10 mouse cellular contexts compared by ENCODE assay signal in the genomic region with DNA sequence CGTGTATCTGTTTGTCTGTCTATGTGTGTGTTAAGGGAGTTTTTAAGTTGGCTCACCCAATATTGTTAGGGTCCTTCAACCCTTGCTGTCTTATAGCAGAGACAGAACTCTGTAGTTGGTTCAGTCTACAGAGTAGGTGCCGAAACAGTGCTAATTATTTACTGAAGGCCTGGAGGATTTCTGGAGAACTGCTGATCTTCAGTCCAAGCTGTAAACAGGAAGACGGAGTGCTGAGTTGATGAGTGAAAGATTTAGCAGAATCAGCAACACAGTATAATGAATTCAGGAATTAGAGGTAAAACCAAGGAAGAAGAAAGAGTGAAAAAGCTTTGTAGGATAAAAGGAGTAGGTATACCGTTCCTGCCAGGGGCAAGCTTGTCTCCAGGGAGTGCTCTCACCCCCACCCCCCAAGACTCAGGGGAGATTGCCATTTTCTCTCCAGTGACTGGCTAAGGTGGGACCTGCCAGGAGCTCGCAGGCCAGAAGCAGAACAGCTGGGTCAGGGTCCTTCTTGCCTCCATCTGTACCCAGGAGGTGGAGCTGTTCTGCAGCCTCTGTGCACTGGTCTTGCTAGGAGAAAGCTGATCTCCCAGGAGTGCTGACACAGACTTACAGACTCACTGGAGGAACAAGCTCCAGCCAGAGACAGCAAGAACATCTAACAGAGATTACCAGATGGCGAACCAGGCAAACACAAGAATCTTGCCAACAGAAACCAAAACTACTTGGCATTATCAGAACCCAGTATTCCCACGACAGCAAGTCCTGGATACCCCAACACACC. TPM values are rescaled to one million over a fixed set of nuclear protein-coding genes. Genes with fewer than 3 reads are reported as not detected.
DNase-seq lines count a peak whose midpoint lies in the region; ATAC-seq and TF ChIP-seq lines count a peak whose summit lies in the region.
"Had no signal": no experiment of that assay in that cellular context is flagged by ENCODE, and none has a peak within 500 bp of the region (broad histone marks: within the 10 kb centered on the region; RNA-seq: fewer than 3 reads in every experiment).

No protein-coding gene starts in this region.

- H3K9me3 ChIP-seq in kidney, embryonic 15.5 days (replicated peaks): no peaks in the 10 kb centered on the region
- H3K9me3 ChIP-seq: limb, embryonic 15.5 days had no signal

- TF ChIP-seq POLR2A in testis, adult 2 months (IDR thresholded peaks at IDR 0.05; ENCODE audit: control insufficient read depth, low read depth, low read length): no peak

- peak; percentile 20 for DNase-seq in gastrocnemius, postnatal 14 days
- DNase-seq in gastrocnemius, postnatal 4 days (ENCODE audit: low spot score in 2 of 2): no peak
- no peak for DNase-seq in testis, postnatal 10 days (ENCODE audit: low spot score)
- peak; percentile 18 for DNase-seq in retina, embryonic 14.5 days (ENCODE audit: low spot score)
- DNase-seq in cerebellum, adult 9-10 months: no peak

- ATAC-seq in kidney, embryonic 15.5 days (replicated peaks; ENCODE audit: low FRiP score): peak; percentile 89
- ATAC-seq in activated CD4-positive, CD25-positive, alpha-beta regulatory T cell, adult 4 months: no peak

- H3K4me3 ChIP-seq in testis, adult 2 months (ENCODE audit: control insufficient read depth, low read depth, low read length): no peak overlapping the region
- H3K4me3 ChIP-seq in kidney, embryonic 15.5 days (replicated peaks): no peak overlapping the region
- H3K4me3 ChIP-seq: erythroblast, embryonic 14.5 days; limb, embryonic 15.5 days had no signal

- no peak overlapping the region for H3K9ac ChIP-seq in kidney, embryonic 15.5 days
- H3K9ac ChIP-seq: limb, embryonic 15.5 days had no signal

- no peak overlapping the region for H3K27ac ChIP-seq in testis, adult 2 months (ENCODE audit: control insufficient read depth, insufficient read depth, low read depth, low read length)
- no peak overlapping the region for H3K27ac ChIP-seq in kidney, embryonic 15.5 days
- H3K27ac ChIP-seq: limb, embryonic 15.5 days had no signal

- TF ChIP-seq CTCF in testis, adult 2 months (IDR thresholded peaks at IDR 0.05; ENCODE audit: control insufficient read depth, insufficient read depth, insufficient replicate concordance, low read depth, low read length): 0 out of 2 replicates have a peak, but pooled peaks have one; percentile 15

- WGBS in kidney, embryonic 15.5 days: 57% methylated on average over 7 of the region's 7 CpGs

- no peaks in the 10 kb centered on the region for H3K27me3 ChIP-seq in testis, adult 2 months (ENCODE audit: control insufficient read depth, insufficient read depth, low read length)
- H3K27me3 ChIP-seq in kidney, embryonic 15.5 days: no peaks in the 10 kb centered on the region
- H3K27me3 ChIP-seq: limb, embryonic 15.5 days had no signal

- no peak overlapping the region for H3K4me2 ChIP-seq in kidney, embryonic 15.5 days
- H3K4me2 ChIP-seq: limb, embryonic 15.5 days had no signal

- intact Hi-C loops in gastrocnemius, postnatal 14 days (cut with DNase I; ENCODE audit: low total_unique reads): no loop called here

- H3K4me1 ChIP-seq in testis, adult 2 months (ENCODE audit: control insufficient read depth, insufficient read depth, low read length): no peaks in the 10 kb centered on the region
- H3K4me1 ChIP-seq in kidney, embryonic 15.5 days: no peaks in the 10 kb centered on the region
- H3K4me1 ChIP-seq: limb, embryonic 15.5 days had no signal

- no peaks in the 10 kb centered on the region for H3K36me3 ChIP-seq in testis, adult 2 months (ENCODE audit: control insufficient read depth, insufficient read depth, low read length)
- H3K36me3 ChIP-seq in kidney, embryonic 15.5 days: no peaks in the 10 kb centered on the region
- H3K36me3 ChIP-seq: limb, embryonic 15.5 days had no signal

RNA-seq across cellular contexts. Expression of a gene that starts 13.9 kb away (rescaled TPM):
- total RNA-seq in gastrocnemius, postnatal 14 days (2021): 1 to 10 TPM in 1 of 2 experiments, under 1 TPM in 1; 0.82 to 1.3 TPM
- 1 to 10 TPM; 2.4 to 3.7 TPM for total RNA-seq in gastrocnemius, postnatal 4 days (2021)
- polyA plus RNA-seq in testis, adult 2 months (2012; rRNA removed): 0.40 and 0.69 TPM in 2 replicates
- 5.1 TPM in 2 replicates for polyA plus RNA-seq in kidney, embryonic 15.5 days (2015; fragmentation: Nextera tagmentation; extraction: Ambion mirVana)
- not detected for polyA plus RNA-seq in activated CD4-positive, CD25-positive, alpha-beta regulatory T cell, adult 4 months (2017; shearing (Covaris generic))
- polyA plus RNA-seq: erythroblast, embryonic 14.5 days had no signal

RNA-seq across cellular contexts. Expression of a gene that starts 25.4 kb away (rescaled TPM):
- 1 to 10 TPM; 4.5 to 7.7 TPM for total RNA-seq in gastrocnemius, postnatal 14 days (2021)
- total RNA-seq in gastrocnemius, postnatal 4 days (2021): 1 to 10 TPM; 5.9 to 8.5 TPM
- polyA plus RNA-seq in testis, adult 2 months (2012; rRNA removed): 0.48 TPM in 1 of 2 replicates, not detected in the other
- polyA plus RNA-seq in kidney, embryonic 15.5 days (2015; fragmentation: Nextera tagmentation; extraction: Ambion mirVana): 3.9 and 6.2 TPM in 2 replicates
- polyA plus RNA-seq in activated CD4-positive, CD25-positive, alpha-beta regulatory T cell, adult 4 months (2017; shearing (Covaris generic)): 1 to 10 TPM in 1 of 2 experiments, not detected in 1; 1.3 TPM
- polyA plus RNA-seq: erythroblast, embryonic 14.5 days had no signal

RNA-seq across cellular contexts. Expression of a gene that starts 35.6 kb away (rescaled TPM):
- total RNA-seq in gastrocnemius, postnatal 14 days (2021): under 1 TPM in 1 of 2 experiments, not detected in 1; 0.06 TPM
- total RNA-seq in gastrocnemius, postnatal 4 days (2021): under 1 TPM; 0.22 to 0.26 TPM
- 142 and 184 TPM in 2 replicates for polyA plus RNA-seq in testis, adult 2 months (2012; rRNA removed)
- polyA plus RNA-seq in kidney, embryonic 15.5 days (2015; fragmentation: Nextera tagmentation; extraction: Ambion mirVana): 0.06 TPM in 2 replicates
- not detected for polyA plus RNA-seq in activated CD4-positive, CD25-positive, alpha-beta regulatory T cell, adult 4 months (2017; shearing (Covaris generic))
- polyA plus RNA-seq: erythroblast, embryonic 14.5 days had no signal

RNA-seq across cellular contexts. Expression of a gene that starts 54.7 kb away (rescaled TPM):
- total RNA-seq in gastrocnemius, postnatal 14 days (2021): not detected
- not detected for total RNA-seq in gastrocnemius, postnatal 4 days (2021)
- 0.26 TPM in 1 of 2 replicates, not detected in the other for polyA plus RNA-seq in testis, adult 2 months (2012; rRNA removed)
- polyA plus RNA-seq in kidney, embryonic 15.5 days (2015; fragmentation: Nextera tagmentation; extraction: Ambion mirVana): 1.1 and 1.9 TPM in 2 replicates
- polyA plus RNA-seq in activated CD4-positive, CD25-positive, alpha-beta regulatory T cell, adult 4 months (2017; shearing (Covaris generic)): 10 to 100 TPM; 51.6 to 56.7 TPM
- polyA plus RNA-seq: erythroblast, embryonic 14.5 days had no signal

Comparison
In these comparisons a context has a peak if more than half of its experiments do, and no peak if none do; other contexts are left out.
1. DNase-seq: peak in gastrocnemius, postnatal 14 days (single experiment) and retina, embryonic 14.5 days (single experiment); none in gastrocnemius, postnatal 4 days (0 of 2), testis, postnatal 10 days (single experiment) and cerebellum, adult 9-10 months (single experiment).
2. RNA of a gene that starts 35.6 kb away (polyA plus RNA-seq): 142 to 184 TPM in testis, adult 2 months; 0.06 TPM in kidney, embryonic 15.5 days and not detected in activated CD4-positive, CD25-positive, alpha-beta regulatory T cell, adult 4 months; every median in the first group is over 100 times any median in the second.